Mouse (Mus musculus) Muller cell, postnatal 12 days (primary cell): Measurements from ENCODE around the gene Pck1.
"Not testable (repeated sequence)": the region's sequence is repeated elsewhere in the genome, so short reads cannot be mapped to it uniquely, and the experiment has no call there.

Source experiments
- DNase-seq: peaks from one replicate; pipeline ENCODE4 v3.0.0-alpha.2; 2015; ENCODE audit errors: inconsistent ontology term

Pck1 gene

DNA sequence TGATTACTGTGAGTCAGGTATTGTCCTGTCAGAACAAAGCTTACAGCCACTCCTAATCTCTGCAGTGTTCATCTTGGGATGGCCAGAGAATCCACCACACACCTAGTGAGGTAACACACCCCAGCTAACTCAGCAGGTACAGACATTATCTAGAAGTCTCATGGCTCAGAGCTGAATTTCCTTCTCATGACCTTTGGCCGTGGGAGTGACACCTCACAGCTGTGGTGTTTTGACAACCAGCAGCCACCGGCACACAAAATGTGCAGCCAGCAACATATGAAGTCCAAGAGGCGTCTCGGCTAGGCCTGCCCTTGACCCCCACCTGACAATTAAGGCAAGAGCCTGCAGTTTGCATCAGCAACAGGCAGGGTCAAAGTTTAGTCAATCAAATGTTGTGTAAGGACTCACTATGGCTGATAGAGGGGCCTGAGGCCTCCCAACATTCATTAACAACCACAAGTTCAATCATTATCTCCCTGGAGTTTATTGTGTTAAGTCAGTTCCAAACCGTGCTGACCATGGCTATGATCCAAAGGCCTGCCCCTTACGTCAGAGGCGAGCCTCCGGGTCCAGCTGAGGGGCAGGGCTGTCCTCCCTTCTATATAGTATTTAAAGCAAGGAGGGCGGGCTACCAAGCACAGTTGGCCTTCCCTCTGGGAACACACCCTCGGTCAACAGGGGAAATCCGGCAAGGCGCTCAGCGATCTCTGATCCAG, at the start of gene Pck1:
Pck1 (plus strand) TSS at position 613 of the 716 bp plus-strand sequence.
- no peak for DNase-seq

DNA sequence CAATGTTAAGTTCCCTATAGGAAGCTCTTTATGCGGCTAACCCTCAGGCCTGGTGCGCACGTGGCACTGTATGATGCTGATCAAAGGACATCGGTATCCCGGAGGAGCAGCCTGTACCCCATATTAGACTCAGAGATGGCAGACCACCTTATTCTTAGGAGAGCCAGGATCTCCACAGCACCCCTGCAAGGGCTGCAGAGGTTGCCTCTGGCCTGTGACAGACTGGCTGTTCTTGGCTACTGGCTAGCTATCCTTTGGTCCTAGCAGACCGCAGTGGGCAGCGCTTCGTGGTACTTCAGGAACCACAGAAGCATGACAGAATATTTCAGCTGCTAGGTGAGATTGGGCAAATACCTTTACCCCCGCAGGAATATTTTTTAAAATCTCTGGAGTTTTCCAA, 46.4 kb upstream of the Pck1 start:
- DNase-seq: no peak

DNA sequence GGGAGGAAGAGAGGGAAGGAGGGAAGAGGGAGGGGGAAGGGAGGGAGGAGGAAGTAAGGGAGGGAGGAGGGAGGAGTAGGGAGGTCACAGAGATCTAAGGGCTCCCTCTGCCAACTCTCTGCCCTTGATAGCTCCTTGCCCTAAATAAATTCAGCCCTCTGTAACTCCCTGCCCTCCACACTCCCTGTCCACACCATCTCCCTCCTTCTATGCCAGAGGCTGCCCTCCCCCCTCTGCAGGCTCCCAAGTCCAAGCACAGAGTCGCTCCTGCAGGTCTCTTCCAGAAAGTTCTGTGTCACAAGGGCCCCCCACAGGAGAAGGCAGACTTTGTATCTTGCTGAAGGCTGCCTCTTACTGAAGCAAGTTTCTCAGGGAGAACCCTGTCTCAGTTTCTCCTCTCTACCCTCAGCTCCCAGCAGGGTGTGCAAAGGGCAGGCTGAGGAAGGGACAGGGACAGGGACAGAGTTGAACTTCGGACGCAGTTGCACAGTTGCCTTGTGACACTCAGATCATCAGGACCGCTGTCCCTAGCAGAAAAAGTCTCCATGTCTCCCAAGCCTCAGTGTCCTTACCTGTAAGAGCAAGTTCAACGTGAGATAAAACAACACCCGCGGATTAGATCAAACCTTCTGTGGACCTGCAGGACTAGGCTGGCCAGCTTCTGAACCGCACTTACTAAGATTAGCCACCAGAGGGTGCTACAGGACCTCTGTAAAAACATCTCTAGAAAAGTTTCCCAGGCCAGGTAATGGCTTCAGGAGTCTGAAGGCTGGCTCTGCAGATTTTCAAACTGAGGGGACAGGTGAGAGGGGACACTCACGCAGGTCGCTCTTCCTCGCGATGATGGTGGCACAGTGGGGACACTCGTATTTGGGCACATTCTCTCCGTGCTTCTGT, 45.7 kb upstream of the Pck1 start:
- DNase-seq: peak; percentile 38

DNA sequence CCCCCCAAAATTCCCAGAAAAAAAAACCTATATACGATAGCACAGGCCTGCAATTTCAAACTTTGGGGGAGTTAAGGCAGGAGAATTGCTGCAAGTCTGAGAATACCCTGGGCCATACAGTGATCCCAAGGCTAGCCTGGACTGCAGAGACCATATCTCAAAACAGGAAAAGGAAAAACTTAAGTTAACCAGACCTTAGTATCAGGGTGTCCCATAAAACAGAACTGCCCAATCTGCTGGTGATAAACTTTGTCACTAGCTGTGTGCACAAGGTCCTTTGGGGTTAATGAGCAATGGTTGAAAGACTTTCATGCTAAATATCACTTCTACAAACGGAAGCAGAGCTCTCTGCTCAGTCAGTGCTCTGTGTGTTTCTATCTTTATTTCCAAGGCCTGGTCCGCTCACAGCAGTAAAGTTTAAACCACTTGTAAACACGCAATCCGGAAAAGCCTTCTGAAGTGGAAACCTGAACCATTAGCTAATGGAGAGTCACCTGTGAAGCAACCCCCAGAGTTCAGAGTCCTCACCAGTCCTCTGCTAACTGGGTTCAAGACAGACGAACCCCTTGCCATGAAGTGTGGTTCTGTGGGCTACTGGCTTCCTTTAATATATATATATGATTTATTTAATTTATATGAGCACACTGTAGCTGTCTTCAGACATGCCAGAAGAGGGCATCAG, 44.2 kb upstream of the Pck1 start:
- DNase-seq: no peak

DNA sequence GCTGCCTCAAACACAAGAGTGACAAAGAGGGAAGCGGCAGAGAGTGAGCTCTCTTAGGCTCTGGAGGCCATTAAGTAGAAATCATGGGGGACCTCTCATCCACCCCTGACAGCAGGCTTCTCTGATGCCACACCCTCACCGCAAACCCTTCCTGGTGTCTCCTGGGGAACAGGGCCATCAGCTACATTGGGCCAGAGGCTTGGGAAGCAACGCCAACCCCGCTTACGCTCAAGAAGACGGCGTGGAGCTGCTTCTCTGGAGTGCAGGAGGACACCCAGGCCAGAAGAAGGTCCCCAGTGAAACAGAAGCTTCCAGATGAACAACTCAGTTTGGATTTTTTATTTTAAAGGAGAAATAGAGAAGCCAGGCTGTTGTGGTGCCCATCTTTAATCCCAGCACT, 43.3 kb upstream of the Pck1 start:
- DNase-seq: no peak

DNA sequence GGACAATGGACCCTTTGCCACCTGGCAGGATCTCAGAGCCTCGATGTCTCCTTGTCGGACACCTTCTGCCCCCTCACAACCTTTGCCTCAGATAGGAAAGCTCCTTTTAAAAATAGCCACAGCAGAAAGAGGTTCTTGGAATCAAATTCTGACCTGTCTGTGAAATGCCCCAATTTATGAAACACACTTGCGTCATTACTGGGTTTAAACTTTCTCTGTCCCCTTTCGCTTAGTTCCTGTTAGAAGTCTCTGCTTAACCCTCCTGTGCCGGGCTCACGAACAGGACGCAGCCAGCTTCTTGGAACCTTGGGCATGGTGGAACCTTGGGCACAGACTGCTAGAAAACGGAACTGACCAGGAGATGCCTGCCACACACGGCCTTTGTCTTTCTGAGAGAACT, 42.3 kb upstream of the Pck1 start:
- DNase-seq: no peak

DNA sequence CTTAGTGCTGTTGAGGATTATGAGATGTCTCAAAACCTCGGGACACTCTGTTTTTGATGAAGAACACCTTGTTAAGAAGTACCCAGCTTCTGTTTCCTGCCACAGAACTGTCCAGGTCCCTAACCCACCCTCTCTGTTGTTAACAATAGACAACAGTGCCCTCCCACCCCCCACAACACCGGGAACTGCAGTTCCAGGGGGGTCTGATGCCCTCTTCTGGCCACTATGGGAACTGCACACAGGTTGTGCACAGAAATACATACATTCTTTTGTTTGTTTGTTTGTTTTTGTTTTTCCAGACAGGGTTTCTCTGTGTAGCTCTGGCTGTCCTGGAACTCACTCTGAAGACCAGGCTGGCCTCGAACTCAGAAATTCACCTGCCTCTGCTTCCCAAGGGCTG, 39.1 kb upstream of the Pck1 start:
- not testable (repeated sequence) for DNase-seq

DNA sequence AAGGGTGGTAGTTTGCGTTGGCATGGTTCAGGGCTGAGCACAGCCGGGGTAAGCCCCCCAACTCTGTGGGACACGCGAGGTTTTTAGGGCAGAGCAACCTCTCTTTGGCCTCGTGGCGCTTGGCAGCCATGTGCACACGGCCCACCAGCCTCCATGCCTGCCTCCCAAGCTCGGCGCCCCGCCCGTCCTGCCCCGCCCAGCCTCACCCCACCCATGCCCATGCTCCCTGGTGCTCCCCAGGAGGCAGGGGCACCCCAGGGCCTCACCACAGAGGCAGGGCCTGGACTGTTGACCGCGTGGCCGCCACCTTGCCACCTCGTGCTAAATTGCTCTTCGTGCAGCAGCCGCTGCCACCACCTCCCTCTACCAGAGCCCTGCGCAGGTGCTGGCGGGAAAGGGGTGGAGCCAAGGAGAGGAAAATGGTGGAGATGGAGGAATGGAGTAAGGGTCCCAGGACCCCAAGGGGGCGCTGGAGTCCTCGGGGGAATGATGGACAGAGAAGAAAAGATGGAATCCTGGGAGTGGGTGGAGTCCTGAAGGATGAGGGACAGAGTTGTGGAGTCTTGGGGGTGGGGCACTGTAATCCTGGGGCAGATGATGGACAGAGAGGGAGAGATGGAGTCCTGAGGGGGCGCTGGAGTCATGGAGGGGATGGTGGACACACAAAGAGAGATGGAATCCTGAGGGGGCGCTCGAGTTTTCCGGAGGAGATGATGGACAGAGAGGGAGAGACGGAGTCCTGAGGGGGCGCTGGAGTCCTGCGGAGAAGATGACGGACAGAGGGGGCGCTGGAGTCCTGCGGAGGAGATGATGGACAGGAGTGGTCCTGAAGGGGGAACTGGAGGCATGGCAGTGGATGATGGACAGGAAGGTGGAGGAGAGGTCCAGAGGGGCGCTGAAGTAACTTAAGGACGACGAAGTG, 33.6 kb upstream of the Pck1 start, which contains the start of gene Ctcfl:
Ctcfl (minus strand) TSS at position 503 of the 922 bp plus-strand sequence.
- no peak for DNase-seq

DNA sequence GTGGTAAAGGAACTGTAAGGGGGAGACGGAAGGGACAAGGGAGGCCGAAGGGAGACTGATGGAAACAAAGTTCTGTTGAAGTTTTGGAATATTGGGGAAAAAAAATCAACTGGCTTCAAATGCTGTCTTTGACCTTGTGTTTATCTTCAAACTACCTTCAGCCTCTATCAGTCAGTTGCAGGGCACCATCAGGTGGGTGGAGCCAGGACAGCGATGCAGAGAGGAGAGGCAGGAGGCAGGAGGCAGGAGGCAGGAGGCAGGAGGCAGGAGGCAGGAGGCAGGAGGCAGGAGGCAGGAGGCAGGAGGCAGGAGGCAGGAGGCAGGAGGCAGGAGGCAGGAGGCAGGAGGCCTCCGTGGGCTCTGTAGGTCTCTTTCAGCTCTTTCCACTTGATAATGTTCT, 32.7 kb upstream of the Pck1 start:
- not testable (repeated sequence) for DNase-seq

DNA sequence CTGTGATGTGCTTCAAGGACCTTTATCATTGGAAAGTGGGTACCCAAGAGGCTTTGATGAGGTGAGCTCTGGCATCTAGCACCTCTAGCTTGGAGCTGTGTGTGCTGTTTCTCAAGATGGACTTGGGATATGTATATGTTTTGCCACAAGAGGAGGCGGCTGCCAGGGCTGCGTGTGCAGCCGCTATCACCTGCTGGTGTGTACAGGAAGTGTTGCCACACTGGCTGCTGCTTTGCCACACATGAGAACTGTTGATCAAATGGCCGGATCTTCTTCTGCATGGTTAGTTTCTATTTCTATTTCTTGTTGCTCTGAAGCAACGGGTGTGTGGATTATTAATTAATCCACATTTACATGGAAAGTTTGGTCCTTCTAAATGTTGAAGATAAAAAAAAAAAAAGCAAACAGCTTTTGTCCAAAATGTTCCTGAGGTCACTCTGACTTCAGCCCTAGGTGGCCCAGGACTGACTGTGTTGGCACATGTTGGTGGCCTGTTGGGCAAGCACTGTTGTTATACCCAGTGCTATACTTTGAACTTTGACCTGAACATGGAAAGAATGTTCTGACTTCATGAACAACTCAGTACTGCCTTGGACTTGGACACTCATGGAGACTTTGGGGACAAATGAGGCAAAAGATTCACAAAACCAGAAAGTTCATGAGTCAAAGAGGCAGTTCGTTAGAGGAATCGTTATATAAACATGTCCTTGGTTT, 28.7 kb upstream of the Pck1 start:
- DNase-seq: no peak

DNA sequence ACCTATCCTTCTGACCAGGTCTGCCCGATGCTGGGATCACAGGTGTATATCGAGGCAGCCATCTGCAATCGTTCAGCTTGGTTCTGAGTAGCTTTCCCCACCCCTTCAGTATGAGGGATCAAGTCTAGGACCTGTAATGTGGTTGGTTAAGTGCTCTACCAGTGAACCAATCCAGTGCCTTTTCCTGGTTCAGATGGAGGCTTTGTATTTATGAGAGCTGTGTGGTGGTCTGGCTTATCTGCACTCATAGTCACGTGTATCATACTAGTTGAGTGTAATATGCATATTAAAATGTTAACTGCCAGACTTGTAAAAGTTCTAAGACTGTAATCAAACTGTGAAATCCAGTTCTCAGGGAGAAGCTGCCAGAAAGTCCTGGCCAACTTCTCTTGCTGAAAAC, 26.5 kb upstream of the Pck1 start:
- no peak for DNase-seq

DNA sequence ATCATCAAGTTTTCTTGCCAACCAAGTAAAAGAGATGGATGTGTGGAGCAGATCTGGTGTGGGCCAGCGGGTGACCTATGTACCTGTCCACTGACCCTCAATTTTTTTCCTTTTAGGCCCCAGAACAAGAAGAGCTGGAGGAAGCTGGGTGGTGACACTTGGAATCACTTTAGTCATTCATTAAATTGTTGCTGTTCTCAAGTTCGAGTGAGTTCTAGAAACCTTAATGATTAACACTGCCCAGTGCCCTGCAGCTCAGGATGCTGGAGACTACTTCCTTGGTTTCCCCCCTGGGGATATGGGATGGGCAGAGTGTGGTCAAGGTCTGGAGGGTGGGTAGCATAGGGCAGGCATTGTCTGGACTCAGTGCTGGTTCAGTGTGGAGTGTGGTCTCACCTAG, 23.7 kb upstream of the Pck1 start:
- no peak for DNase-seq

DNA sequence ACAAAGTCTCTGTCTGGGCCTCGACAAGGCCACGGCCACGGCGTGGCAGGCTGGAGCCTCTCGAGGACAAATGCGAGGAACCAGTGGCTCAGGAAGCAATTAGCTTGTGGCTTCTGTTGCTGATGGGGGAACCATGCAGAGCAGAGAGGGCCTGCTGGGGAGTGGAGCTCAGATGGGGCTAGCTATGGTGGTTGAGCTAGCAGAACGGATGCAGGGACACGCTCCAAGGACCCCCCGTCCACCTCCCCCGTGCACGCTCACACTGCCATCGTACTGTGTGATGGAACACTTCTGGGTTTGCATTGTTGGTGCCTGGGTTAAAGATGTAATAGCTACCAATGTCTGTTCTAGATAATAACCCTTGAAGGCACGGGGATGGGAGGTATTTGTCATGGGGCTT, 20.6 kb upstream of the Pck1 start:
- DNase-seq: no peak

DNA sequence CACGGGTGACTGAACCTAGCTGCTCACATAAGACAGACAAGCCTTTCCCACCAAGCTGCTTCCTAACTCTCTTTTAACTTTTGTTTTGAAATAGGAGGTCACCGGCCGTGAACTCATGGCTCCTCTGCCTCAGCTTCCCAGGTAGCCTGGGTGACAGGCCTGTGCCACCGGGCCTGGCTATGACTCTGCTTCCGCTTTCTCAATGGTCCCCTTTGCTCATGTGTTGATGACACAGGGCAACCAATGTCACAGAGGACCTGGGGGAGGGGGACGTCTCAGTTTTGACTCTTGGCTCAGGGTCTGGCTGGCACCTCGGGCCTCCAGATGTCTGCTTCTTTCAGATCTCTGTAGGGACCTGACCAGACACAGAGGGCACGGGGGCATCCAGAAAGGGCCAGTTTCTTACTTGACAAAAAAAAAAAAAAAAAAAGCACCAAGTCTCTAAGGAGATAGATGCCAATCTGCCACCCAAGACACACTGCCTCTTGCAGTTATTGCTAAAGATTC, 20.0 kb upstream of the Pck1 start:
- DNase-seq: no peak

DNA sequence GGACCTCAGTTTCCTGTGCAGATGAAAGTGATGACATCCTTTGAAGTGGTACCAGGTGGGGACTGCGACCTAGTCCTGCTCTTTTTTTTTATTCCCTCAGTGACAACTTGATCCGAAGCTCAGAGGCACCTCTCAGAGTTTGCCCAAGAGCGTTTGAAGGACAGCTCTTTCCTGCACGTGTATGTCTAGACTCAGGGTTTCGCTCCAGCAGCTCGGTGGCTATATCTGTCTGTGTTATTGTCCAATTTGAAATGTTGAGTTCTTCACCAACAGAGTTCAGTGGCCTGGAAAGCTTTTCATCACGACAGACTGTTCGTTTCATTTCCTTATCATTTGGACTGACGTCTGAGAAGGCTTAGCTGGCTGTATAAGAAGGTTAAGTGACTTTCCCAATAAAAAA, 18.2 kb upstream of the Pck1 start:
- DNase-seq: no peak

DNA sequence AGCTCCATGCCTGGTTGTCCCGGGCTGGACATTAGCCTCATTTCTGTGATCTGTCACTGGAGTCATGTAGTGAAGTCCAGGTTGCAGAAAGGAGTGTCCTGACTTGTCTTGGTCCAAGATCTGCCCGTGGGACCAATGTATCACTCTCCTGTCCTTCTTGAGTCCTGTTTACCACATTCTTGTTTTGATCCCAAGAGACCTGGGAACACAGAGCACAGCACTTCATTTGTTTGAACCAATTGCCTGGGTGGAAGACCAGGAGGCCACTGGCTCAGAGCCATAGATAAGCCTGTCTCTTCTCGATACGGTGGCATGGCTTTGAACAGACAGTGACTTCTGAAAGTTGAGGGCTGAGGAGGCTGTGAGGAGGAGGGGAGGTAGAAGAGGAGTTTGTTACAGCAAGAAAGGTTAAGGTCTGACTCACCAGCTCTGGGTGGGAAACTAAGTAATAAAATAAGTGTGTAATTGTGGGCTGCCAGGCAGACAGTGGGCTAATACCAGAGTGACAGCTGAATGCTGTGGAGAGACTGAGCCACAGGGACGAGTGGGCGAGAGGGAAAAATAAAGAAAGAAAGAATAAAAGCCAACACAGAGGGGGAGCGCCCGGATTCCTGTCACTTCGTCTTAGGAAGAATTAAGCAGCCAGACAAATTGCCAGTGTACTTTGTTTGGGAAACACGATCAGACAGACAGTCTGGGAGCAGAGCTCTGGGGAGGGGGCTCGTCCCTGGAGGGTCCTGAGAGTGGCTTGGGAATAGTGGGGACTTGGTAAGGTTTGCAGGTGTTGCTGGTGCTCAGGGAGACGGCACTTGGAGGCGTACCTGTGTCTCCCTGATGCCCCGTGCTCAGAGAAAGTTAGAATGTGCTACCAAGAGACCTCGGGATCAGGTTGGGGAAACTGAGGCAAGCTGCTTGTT, 14.3 kb upstream of the Pck1 start:
- DNase-seq: peak; percentile 45

DNA sequence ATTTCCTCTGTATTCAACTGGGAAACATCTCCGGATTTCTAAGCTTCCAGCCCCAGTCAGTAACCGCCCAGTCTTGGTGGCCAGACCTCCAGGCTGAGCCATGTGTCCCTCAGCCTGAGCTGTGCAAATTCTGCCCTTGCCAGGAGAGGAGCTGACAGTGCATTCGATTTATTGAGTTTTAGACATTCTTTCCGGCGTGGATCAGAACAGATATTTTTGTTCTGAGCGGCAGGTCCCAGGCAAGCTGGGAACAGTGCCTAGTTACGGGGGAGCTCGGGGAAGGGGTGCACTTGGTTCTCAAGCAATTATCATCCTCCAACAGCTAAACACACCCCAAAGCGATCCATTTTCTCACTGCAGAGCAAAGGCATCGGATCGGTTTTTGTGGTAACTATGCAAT, 9.2 kb upstream of the Pck1 start:
- no peak for DNase-seq

DNA sequence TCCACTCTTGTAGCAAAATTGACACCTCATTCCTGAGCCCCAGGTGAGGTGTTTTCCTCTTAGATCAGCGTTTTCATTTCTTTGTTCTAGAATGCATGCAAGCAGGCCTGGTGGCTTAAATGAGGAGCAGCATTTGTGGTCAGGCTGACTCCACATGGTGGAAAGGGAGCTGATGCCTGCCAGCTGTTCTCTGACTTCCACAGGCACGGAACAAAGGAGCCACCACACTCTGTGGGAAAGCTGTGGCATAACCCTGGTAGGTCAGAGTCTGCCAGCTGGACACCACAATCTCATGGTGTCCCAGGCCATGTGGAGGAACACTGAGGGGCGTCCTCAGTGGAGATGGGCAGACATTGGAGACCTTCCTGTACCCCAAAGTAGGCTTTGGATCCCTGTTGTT, 7.0 kb upstream of the Pck1 start:
- no peak for DNase-seq

DNA sequence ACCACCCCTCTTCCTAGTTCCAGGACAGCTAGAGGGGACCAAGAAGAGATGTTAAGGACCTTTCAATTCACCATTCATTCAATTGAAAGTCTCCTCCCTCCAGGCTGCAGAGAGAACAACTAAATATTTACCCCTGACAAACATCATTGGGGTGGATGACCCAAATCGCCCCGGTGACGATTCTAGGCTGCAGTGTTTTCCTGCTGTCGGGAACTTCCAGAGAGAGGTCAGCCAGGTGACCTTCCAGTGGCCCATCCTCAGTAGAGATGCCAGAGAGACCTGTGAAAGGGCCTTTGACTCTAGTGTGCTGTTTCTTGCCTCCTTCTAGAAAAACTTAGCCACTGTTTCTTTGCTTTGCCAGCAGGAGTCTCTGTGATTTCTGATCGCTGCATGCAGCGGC, 6.1 kb upstream of the Pck1 start:
- no peak for DNase-seq
